Mouse (Mus musculus): ENCODE data around the gene Gm904. TPM values are rescaled to one million over a fixed set of nuclear protein-coding genes. Genes with fewer than 3 reads are reported as not detected.
"Not testable (repeated sequence)": the region's sequence is repeated elsewhere in the genome, so short reads cannot be mapped to it uniquely, and the experiment has no call there.

Gene Gm904
- polyA plus RNA-seq (2017; shearing (Covaris generic)), result not detected

GRCm38 (mm10) chr13:50642928-50643327 lies at the start of gene Gm904:
Gm904 (plus strand) TSS chr13:50643228.
- not testable (repeated sequence) for ATAC-seq

- not testable (repeated sequence) for ATAC-seq
Measured at GRCm38 (mm10) chr13:50648771-50649170, 5.7 kb downstream of the Gm904 start.

Other genes with a start within 250 kb of the Gm904 start
- gene Fbxw17, start 225.4 kb upstream of the Gm904 start, polyA plus RNA-seq (2017; shearing (Covaris generic)), result 10 to 100 TPM; 24.7 to 43.6 TPM
- not detected for gene Gm47429, start 199.3 kb upstream of the Gm904 start, polyA plus RNA-seq (2017; shearing (Covaris generic))
- gene Nutm2, start 175.9 kb upstream of the Gm904 start, polyA plus RNA-seq (2017; shearing (Covaris generic)), result not detected
- gene Gm8765, start 55.1 kb downstream of the Gm904 start, polyA plus RNA-seq (2017; shearing (Covaris generic)), result not detected

Measured in CD4-positive, CD25-positive, alpha-beta regulatory T cell, adult 4 months (primary cell).